Mouse (Mus musculus) forebrain, embryonic 10.5 days (tissue): Measurements from ENCODE around the gene Xlr5c. TPM values are rescaled to one million over a fixed set of nuclear protein-coding genes. Genes with fewer than 3 reads are reported as not detected.
"Not testable (repeated sequence)": the region's sequence is repeated elsewhere in the genome, so short reads cannot be mapped to it uniquely, and the experiment has no call there.

ENCODE experiments used
- DNase-seq: peaks from one replicate; pipeline ENCODE4 v3.0.0-alpha.2; 2017; ENCODE audit warnings: low spot score; ENCODE audit errors: extremely low spot score
- H3K27ac ChIP-seq: fragments of 300-500 bp; sonication (generic); 2 replicates; pipeline ENCODE4 v1.5.1; 2016; ENCODE audit warnings: mild to moderate bottlenecking
- H3K27me3 ChIP-seq: fragments of 300-500 bp; sonication (generic); 2 replicates; pipeline ENCODE4 v1.6.1; 2016; ENCODE audit warnings: mild to moderate bottlenecking; ENCODE audit not compliant: poor library complexity, severe bottlenecking
- H3K36me3 ChIP-seq: fragments of 300-500 bp; sonication (generic); replicated peaks from 2 replicates; pipeline ENCODE4 v1.6.1; 2016; ENCODE audit warnings: mild to moderate bottlenecking, moderate library complexity
- H3K4me1 ChIP-seq: fragments of 300-500 bp; sonication (generic); 2 replicates; pipeline ENCODE4 v1.6.1; 2016
- H3K4me3 ChIP-seq: fragments of 300-500 bp; sonication (generic); 2 replicates; pipeline ENCODE4 v1.5.1; 2016; ENCODE audit warnings: mild to moderate bottlenecking, moderate library complexity
- H3K9me3 ChIP-seq: fragments of 300-500 bp; sonication (generic); 2 replicates; pipeline ENCODE4 v1.6.1; 2016; ENCODE audit warnings: mild to moderate bottlenecking, moderate library complexity
- WGBS: fragments of 180-500 bp; shearing (Covaris S2); methylation state at CpG from one replicate; pipeline ENCODE4 v1.1.7; 2016; 5-methylcytosine and 5-hydroxymethylcytosine counted together
- polyA plus RNA-seq: library from polyadenylated mRNA; unstranded; fragments of >200 nt; fragmentation: Nextera tagmentation; extraction: Ambion mirVana; gene quantifications from 2 replicates; pipeline ENCODE4 v1.2.1, GENCODE M21; 2016

The Xlr5c gene
- polyA plus RNA-seq: not detected in 2 replicates

DNA sequence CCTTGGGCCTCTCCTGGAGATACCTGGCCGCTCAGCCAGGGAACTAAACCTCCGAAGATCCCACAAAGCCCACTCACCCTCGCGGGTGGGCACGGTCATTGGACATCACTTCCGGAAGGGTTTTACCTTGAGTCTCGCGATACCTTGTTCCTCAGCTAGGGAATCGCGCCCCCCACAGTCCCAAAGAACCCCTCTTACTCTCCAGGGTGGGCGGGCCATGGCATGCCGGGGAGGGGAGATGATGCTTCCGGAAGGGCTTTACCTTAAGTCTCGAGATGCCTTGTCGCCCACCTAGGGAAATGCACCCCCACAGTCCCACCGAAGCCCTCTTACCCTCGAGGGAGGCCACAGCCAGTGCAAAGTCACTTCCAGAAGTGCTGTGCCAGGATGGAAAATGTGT, at the start of gene Xlr5c, which contains the start of gene Xlr5a:
Gene Xlr5c, minus strand, starts transcription at position 101 of the 400 bp plus-strand sequence.
Gene Xlr5a, minus strand, starts transcription at position 101 of the 400 bp plus-strand sequence.
- DNase-seq, H3K4me1 ChIP-seq, H3K9me3 ChIP-seq, H3K27me3 ChIP-seq, H3K27ac ChIP-seq, H3K36me3 ChIP-seq, H3K4me3 ChIP-seq: not testable (repeated sequence)
- WGBS: 94% methylated on average over 16 of the region's 17 CpGs

DNA sequence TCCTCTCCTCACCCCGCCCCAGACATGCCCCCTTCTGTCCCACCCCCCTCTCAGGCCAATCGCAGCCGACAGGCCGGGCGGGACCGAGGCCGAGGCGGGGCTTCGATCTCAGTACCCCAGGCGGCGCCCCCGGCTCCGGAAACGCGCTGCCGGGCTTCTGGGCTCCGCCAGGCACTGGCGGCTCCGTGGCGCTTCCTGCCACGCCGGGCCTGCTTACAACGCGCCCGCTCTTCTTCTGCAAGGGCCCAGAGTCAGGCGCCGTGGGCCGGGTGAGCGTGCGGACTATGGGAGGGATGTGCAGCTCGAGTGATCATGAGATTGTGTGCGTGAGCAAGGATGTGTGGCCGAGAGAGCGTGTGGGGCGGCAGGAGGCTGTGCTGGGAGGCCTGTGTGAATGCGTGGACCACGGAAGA, 49.7 kb upstream of the Xlr5c start, which contains the start of gene Zfp275:
Gene Zfp275, plus strand, starts transcription at position 139 of the 413 bp plus-strand sequence.
- Histone ChIP-seq H3K27ac (peak within 1 kb of the TSS; percentile 90), H3K9me3 (no peaks in the 10 kb centered on the region), H3K27me3 (peaks cover 44% of the 10 kb centered on the region), H3K36me3 (peaks cover 11% of the 10 kb centered on the region), H3K4me1 (peaks cover 10% of the 10 kb centered on the region), H3K4me3 (peak within 1 kb of the TSS; percentile 67)
- 13% methylated on average over 37 of the region's 37 CpGs for WGBS
- peak; percentile 65 for DNase-seq

DNA sequence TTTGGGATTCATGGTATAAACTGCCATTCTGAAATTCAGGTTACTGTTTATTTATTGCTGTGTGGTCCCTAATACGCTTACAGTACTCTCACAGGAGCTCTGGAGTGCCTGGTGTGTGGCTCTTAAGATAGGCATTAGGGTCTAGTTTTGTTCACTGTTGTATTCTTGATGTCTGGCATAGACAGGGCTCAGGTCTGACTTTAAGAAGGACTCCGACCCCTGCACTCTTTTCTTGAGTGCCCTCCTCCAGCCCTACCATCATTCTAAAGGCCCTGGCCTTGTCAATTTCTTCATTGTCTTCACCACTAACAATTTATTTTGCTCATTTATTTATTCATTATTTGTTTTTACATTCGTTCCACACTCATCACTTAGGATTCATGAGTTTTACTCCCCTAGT, 49.3 kb upstream of the Xlr5c start:
- Histone ChIP-seq H3K36me3 (peaks cover 11% of the 10 kb centered on the region), H3K27me3 (peaks cover 47% of the 10 kb centered on the region), H3K9me3 (no peaks in the 10 kb centered on the region), H3K4me1 (peaks cover 10% of the 10 kb centered on the region), H3K27ac (no peak overlapping the region), H3K4me3 (peak overlapping the region; percentile 67)
- no peak for DNase-seq
- WGBS: 38% methylated on average over 3 of the region's 3 CpGs

DNA sequence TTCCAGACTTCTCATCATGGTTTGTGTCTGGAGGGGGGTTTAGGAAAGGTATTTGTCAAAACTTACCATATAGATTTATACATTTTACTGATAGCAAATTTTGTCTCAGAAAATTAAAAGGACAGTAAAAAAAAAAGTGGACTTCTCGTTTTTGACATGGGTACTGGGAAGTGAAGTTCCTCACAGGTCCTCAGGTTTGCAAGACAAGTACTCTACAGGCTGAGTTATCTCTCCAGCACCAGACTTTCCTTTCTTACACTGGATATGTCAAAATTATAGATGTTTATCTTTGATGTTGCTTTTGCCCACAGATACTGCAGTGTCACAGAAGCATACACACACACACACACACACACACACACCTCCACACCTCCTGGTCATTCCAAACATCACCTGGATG, 48.7 kb upstream of the Xlr5c start:
- WGBS: 68% methylated on average over 1 of the region's 1 CpGs
- DNase-seq: no peak

DNA sequence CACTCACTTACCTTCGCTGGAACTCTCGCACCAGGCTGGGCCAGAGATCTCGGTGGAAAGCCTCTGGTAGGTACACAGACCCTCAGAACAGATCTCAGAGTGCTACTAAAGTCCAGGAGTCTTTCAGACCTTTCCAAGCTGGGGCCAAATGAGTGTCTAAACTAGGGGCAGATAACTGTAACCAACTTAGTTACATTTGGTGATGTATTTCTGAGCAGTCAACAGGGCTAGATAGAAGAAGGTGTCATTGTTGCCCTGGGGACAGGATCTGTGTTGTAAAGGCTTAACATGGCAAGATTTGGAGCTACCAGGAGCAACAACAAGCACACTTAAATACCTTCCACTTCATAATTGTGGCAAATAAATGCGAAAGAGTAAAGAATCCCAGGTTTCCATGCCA, 44.0 kb upstream of the Xlr5c start, which contains the start of gene Gm45015:
Gene Gm45015, minus strand, starts transcription at position 101 of the 400 bp plus-strand sequence.
- peaks cover 44% of the 10 kb centered on the region for H3K27me3 ChIP-seq
- H3K36me3 ChIP-seq: no peaks in the 10 kb centered on the region
- no peaks in the 10 kb centered on the region for H3K4me1 ChIP-seq
- WGBS: 92% methylated on average over 4 of the region's 4 CpGs
- H3K4me3 ChIP-seq: no peak within 1 kb of the TSS
- no peak within 1 kb of the TSS for H3K27ac ChIP-seq
- H3K9me3 ChIP-seq: no peaks in the 10 kb centered on the region
- no peak for DNase-seq

More for the DNA sequence above, 48.7 kb upstream of the Xlr5c start:
- H3K27me3 ChIP-seq: peaks cover 47% of the 10 kb centered on the region
- no peaks in the 10 kb centered on the region for H3K9me3 ChIP-seq
- no peak overlapping the region for H3K27ac ChIP-seq
- peaks cover 10% of the 10 kb centered on the region for H3K4me1 ChIP-seq
- H3K36me3 ChIP-seq: peaks cover 11% of the 10 kb centered on the region
- H3K4me3 ChIP-seq: no peak overlapping the region

DNA sequence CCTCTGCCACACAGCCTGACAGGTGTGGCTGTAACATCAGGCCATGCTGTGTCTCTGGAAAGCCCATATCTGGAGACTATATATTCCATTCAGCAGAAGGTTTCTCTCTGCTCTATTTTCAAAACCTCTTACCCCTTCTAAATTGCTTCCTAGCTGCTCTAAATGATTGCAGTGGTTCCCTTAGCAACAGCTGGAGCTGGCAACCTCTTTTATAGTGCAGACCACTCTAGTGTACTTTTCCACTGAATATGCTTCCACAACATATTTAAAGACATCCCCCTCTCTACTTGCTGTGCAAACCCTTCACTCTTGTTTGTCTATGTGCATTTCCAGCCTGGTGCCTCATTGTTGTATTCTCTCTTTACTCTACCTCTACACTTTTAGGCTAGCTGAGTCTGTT, 40.8 kb upstream of the Xlr5c start:
- H3K4me1 ChIP-seq: no peaks in the 10 kb centered on the region
- H3K9me3 ChIP-seq: no peaks in the 10 kb centered on the region
- DNase-seq: no peak
- H3K36me3 ChIP-seq: no peaks in the 10 kb centered on the region
- no peak overlapping the region for H3K4me3 ChIP-seq
- H3K27ac ChIP-seq: no peak overlapping the region
- H3K27me3 ChIP-seq: peaks cover 35% of the 10 kb centered on the region

DNA sequence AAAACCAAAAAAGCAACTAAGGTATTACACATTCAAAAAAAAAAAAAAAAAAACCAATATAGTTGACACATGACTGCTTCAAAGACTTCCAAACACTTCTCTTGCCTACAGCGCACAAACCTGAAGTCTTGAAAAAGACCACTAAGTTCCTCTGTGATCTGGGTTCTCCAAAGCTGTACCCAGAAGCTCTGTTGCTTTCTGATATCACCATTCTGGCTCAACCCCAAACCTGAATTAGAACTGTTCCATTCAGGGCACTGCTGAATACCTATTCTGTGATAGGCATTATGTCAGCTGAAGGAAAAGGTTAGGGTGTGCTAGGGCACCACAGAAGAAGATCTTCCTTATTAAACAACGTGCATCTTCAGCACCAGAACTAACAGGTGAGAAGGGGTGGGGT, 34.4 kb upstream of the Xlr5c start:
- WGBS: 86% methylated on average over 2 of the region's 2 CpGs

DNA sequence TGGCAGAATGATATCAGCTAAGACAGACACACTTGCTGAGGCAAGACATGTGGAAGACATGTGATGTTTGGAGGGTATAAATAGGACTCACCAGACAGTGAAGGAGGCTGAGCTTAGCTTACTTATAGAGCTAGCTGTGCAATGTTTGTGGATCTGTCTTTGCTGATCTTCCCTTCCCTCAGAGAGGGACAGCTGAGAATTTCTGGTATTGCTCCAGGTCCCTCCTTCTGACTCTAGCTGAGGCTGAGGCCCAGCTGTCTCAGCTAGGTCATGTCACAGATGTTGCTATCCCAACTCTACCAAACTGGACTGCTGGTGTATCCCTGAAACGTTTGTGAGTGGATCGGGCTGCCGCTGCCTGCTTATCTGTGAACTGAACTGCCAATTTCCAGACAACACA, 28.3 kb upstream of the Xlr5c start:
- H3K36me3 ChIP-seq: no peaks in the 10 kb centered on the region
- H3K27me3 ChIP-seq: peaks cover 5% of the 10 kb centered on the region
- DNase-seq: no peak
- H3K9me3 ChIP-seq: no peaks in the 10 kb centered on the region
- H3K4me3 ChIP-seq: no peak overlapping the region
- WGBS: 79% methylated on average over 3 of the region's 3 CpGs
- no peak overlapping the region for H3K27ac ChIP-seq
- H3K4me1 ChIP-seq: no peaks in the 10 kb centered on the region

More for the DNA sequence above, 34.4 kb upstream of the Xlr5c start:
- Histone ChIP-seq H3K9me3 (no peaks in the 10 kb centered on the region), H3K4me3 (no peak overlapping the region), H3K36me3 (no peaks in the 10 kb centered on the region), H3K27ac (no peak overlapping the region), H3K27me3 (peaks cover 3% of the 10 kb centered on the region; the same call in 1 of the 2 replicates), H3K4me1 (no peaks in the 10 kb centered on the region)
- no peak for DNase-seq

DNA sequence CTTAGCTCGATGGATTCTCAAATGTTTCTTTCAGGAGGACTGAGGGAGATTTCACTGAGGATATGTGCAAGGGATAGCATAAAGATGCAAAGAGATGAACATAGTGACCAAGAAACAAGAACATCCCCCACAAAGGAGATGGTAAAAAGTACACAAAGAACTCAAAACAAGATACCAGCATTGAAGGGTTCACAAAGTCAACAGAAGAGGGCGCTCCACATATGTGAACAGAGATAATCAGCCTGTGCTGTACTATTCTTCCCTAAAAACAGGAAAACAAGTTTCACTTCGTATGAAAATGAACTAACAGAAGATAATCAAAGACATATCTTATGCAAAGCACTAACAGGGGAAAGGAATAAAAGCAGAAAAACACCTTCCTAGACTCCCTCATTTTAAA, 19.7 kb upstream of the Xlr5c start:
- DNase-seq: no peak
- WGBS: 39% methylated on average over 3 of the region's 3 CpGs
- no peaks in the 10 kb centered on the region for H3K9me3 ChIP-seq

DNA sequence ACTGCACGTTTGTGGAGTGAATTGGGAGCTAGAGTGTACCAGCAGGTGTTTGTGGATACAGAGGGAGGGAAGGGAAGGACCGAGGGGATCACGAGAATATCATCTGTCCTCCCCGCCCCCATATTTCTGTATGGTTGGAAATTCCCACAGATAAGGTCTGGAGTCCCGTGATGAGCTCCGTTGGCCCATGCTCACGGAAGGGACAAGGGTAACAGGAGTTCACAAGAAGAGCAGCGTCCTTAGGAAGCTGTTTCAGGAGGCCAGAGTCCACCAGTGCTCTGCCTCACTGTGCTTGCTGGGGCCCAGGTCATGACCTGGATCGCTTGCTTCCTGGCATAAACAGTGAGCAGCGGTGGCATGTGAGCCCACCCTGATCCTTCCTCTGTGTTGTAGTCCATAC, 3.0 kb upstream of the Xlr5c start:
- not testable (repeated sequence) for DNase-seq, H3K27ac ChIP-seq, H3K9me3 ChIP-seq, H3K36me3 ChIP-seq, H3K27me3 ChIP-seq, H3K4me1 ChIP-seq, H3K4me3 ChIP-seq
- 82% methylated on average over 10 of the region's 10 CpGs for WGBS

More for the DNA sequence above, 19.7 kb upstream of the Xlr5c start:
- no peaks in the 10 kb centered on the region for H3K4me1 ChIP-seq
- no peak overlapping the region for H3K27ac ChIP-seq
- peaks cover 3% of the 10 kb centered on the region; the same call in 1 of the 2 replicates for H3K27me3 ChIP-seq
- no peak overlapping the region for H3K4me3 ChIP-seq
- no peaks in the 10 kb centered on the region for H3K36me3 ChIP-seq

DNA sequence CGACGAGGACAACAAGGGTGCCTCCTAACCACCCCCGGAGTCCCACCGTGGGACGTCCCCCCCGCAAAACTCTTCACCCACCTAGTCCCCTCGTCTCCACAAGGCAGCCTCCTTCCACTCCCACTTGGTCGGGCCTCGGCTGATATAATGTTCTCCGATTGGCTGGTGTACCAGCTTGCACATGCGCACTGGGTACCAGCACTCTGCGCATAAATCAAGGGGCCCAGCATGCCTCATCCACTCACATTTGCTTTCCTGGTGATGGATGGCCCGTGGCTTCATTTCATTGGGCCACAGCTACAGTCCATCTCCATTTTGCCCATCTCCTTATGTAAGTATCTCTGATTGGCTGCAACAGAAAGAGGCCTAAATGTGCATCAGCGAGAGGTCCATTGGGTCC, 27.5 kb downstream of the Xlr5c start, which contains the start of gene Xlr3c:
Gene Xlr3c, minus strand, starts transcription at position 121 of the 400 bp plus-strand sequence.
- H3K27ac ChIP-seq, H3K36me3 ChIP-seq, DNase-seq, H3K4me3 ChIP-seq, H3K9me3 ChIP-seq, H3K4me1 ChIP-seq, H3K27me3 ChIP-seq: not testable (repeated sequence)
- WGBS: 92% methylated on average over 14 of the region's 14 CpGs

DNA sequence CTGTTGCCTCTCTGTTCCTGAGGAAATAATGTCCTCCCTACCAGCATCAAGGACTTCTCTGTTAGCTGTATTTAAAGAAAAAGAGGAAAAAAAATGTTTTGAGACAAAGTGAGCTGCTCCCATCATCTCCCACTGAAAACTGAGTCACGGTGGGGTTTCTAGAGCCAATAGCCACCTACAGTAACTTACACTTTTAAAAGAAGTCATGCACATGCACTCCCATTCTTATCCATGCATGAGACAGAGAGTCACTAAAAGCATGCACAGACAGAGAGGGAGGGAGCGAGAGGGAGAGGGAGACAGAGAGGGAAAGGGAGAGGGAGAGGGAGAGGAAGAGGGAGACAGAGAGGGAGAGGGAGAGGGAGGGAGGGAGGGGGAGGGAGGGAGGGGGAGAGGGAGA, 30.3 kb downstream of the Xlr5c start:
- H3K4me3 ChIP-seq, H3K4me1 ChIP-seq, DNase-seq, H3K36me3 ChIP-seq, H3K27ac ChIP-seq, H3K9me3 ChIP-seq, H3K27me3 ChIP-seq: not testable (repeated sequence)
- 94% methylated on average over 1 of the region's 2 CpGs for WGBS

DNA sequence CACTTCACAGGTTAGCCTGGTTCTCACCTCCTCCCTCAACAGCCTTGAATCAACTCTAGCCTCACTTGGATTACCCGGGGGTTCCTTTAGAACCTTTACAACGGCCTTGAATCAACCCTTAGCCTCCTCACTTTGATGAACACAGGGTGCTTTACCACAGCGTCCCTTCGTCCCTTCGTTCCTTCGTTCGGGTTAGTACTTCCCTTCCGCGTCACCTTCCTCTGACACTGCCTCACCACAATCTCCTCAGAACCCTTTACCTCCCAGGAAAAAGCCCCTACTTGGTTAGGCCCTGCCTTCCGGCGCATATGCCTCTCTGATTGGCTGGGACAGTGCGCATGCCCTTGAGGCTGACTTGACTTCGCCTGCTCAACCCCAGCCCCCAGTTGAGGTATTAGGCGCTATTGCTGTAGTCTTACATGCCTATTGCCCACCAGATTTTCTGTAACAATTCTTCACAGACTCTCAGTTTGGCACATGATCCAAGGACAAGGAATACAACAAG, 49.9 kb downstream of the Xlr5c start, which contains the start of gene Xlr4c:
Gene Xlr4c, minus strand, starts transcription at position 310 of the 505 bp plus-strand sequence.
- WGBS: 88% methylated on average over 14 of the region's 14 CpGs

More for the DNA sequence above, 49.9 kb downstream of the Xlr5c start, which contains the start of gene Xlr4c:
- DNase-seq, H3K4me1 ChIP-seq, H3K4me3 ChIP-seq, H3K27me3 ChIP-seq, H3K9me3 ChIP-seq, H3K36me3 ChIP-seq, H3K27ac ChIP-seq: not testable (repeated sequence)
